Mouse (Mus musculus) liver, embryonic 12.5 days (tissue): ENCODE results near the gene Rnaset2b. TPM values are rescaled to one million over a fixed set of nuclear protein-coding genes. Genes with fewer than 3 reads are reported as not detected.
"Not testable (repeated sequence)": the region's sequence is repeated elsewhere in the genome, so short reads cannot be mapped to it uniquely, and the experiment has no call there.

Experiments
- ATAC-seq: fragments of 200-750 bp; cut with Nextera tagmentation; 2 replicates; pipeline ENCODE4 v1.8.0; 2017; ENCODE audit warnings: moderate number of reproducible peaks, mild to moderate bottlenecking, moderate library complexity
- H3K27ac ChIP-seq: fragments of 300-500 bp; sonication (generic); 2 replicates; pipeline ENCODE4 v1.5.1; 2016; ENCODE audit warnings: mild to moderate bottlenecking
- H3K27me3 ChIP-seq: fragments of 300-500 bp; sonication (generic); replicated peaks from 2 replicates; pipeline ENCODE4 v1.6.1; 2016; ENCODE audit warnings: mild to moderate bottlenecking, moderate library complexity
- H3K36me3 ChIP-seq: fragments of 300-500 bp; sonication (generic); 2 replicates; pipeline ENCODE4 v1.6.1; 2016; ENCODE audit warnings: mild to moderate bottlenecking, moderate library complexity
- H3K4me1 ChIP-seq: fragments of 300-500 bp; sonication (generic); 2 replicates; pipeline ENCODE4 v1.6.1; 2016
- H3K4me2 ChIP-seq: fragments of 300-500 bp; sonication (generic); 2 replicates; pipeline ENCODE4 v1.6.1; 2016; ENCODE audit warnings: mild to moderate bottlenecking, moderate library complexity
- H3K4me3 ChIP-seq: fragments of 300-500 bp; sonication (generic); 2 replicates; pipeline ENCODE4 v1.5.1; 2016; ENCODE audit warnings: mild to moderate bottlenecking, moderate library complexity
- H3K9ac ChIP-seq: fragments of 300-500 bp; sonication (generic); 2 replicates; pipeline ENCODE4 v1.6.1; 2016; ENCODE audit warnings: mild to moderate bottlenecking, moderate library complexity
- H3K9me3 ChIP-seq: fragments of 300-500 bp; sonication (generic); replicated peaks from 2 replicates; pipeline ENCODE4 v1.6.1; 2016; ENCODE audit warnings: mild to moderate bottlenecking, moderate library complexity
- WGBS: fragments of 180-500 bp; shearing (Covaris S2); methylation state at CpG from one replicate; pipeline ENCODE4 v1.1.7; 2016; ENCODE audit not compliant: insufficient replicate concordance; 5-methylcytosine and 5-hydroxymethylcytosine counted together
- polyA plus RNA-seq: library from polyadenylated mRNA; unstranded; fragments of >200 nt; fragmentation: Nextera tagmentation; extraction: Ambion mirVana; gene quantifications from 2 replicates; pipeline ENCODE4 v1.2.1, GENCODE M21; 2016

Gene Rnaset2b
- polyA plus RNA-seq, 1 experiment from 2014 or later = 107 TPM

DNA sequence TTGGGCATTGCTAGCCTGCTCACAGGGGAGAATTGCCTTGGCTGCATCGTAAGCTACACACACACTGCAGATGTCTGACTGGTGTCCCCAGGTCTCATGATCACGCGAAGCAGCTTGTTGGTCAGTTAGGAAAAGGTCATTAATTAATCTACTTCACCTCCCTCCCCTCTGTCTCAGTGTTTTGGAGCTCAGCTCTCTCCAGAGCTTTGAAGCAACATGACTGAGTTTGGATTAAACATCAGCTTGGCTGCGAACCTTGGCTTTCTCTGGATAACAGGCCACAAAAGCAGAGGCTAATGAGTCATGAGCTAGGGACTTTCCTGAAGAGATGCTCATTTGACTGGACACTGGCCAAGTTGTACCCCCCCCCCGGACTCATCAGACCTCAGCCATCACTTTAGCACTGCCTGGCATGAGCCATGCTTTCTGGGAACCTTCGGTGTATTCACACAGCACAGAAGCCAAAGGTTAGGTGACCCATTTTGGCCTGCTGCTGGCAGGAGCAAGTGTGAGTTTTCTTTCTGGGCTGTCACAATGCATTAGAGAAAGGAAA lies 60.3 kb downstream of the Rnaset2b start:
- H3K4me1 ChIP-seq, H3K9ac ChIP-seq, H3K4me3 ChIP-seq, H3K27ac ChIP-seq, H3K9me3 ChIP-seq, H3K27me3 ChIP-seq, ATAC-seq, H3K4me2 ChIP-seq, H3K36me3 ChIP-seq: not testable (repeated sequence)
- WGBS = 54% methylated on average over 3 of the region's 6 CpGs

DNA sequence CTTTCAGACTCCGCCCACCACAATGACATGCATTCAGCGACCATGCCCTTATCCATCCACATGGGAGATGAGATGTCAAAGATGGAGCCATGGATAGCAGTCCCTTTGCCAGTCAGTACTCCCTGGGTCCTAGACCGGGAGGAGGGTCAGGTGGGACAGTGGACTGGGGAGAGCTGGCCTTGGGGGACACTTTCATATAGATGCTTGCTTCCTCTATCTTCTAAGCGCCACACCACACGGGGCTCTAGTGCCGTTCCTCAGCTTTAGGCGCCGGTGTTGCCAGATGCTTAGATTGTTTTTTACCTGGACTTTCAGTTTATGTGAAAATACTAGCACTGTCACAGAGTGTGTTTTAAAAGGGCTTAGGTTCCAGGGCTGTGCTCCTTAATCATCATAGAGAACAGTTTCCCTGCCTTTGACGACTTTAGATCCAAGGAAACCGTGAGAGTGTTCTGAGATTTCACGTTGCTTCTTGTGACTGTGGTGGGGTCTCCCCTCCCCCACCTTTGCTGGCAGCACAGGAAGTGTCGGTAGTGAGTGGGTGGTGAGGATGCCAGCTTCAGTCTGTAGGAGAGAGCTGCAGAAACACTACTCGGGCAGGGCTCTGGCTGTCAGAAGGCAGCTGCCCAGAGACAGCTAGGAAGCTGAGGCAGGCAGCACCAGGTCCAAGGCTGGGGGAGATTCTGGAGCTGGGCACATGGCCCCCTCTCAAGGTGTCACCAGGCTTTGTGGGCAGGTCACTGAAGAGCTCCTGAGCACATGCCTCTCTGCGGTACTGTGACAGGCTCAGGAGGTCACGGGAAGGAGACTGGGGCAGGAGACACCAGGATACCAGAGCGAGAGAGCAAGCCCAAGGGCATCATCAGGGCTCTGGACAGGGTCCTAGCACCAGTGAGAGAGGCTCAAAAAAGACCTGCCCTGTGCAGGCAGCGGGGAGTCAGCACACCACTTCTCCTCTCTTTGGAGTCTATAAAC lies 63.0 kb downstream of the Rnaset2b start:
- 40% methylated on average over 3 of the region's 17 CpGs for WGBS
- H3K4me1 ChIP-seq, ATAC-seq, H3K4me3 ChIP-seq, H3K27ac ChIP-seq, H3K27me3 ChIP-seq, H3K9ac ChIP-seq, H3K4me2 ChIP-seq, H3K36me3 ChIP-seq, H3K9me3 ChIP-seq: not testable (repeated sequence)

Other genes starting within 250 kb of the Rnaset2b start
- 67.9 and 72.4 TPM in 2 replicates for gene Ezr, start 187.8 kb upstream of the Rnaset2b start, polyA plus RNA-seq
- 16.2 and 18.0 TPM in 2 replicates for gene Rsph3b, start 22.0 kb upstream of the Rnaset2b start, polyA plus RNA-seq
- gene Tagap1, start 9.5 kb upstream of the Rnaset2b start, polyA plus RNA-seq = 21.7 and 25.2 TPM in 2 replicates
- 0.11 TPM in 1 of 2 replicates, not detected in the other for gene Gm49721, start 8.3 kb downstream of the Rnaset2b start, polyA plus RNA-seq
- gene Gm1604a, start 54.9 kb downstream of the Rnaset2b start, polyA plus RNA-seq = not detected in 2 replicates
- 5.1 and 5.3 TPM in 2 replicates for gene Rps6ka2, start 199.5 kb downstream of the Rnaset2b start, polyA plus RNA-seq